Mouse (Mus musculus): ENCODE measurements around the gene Tbc1d22b.
"Not testable (repeated sequence)": the region's sequence is repeated elsewhere in the genome, so short reads cannot be mapped to it uniquely, and the experiment has no call there.

The Tbc1d22b gene

GRCm38 (mm10) chr17:29613453-29613852 lies 63.9 kb downstream of the Tbc1d22b start:
- not testable (repeated sequence) for H3K36me3 ChIP-seq (ENCODE audit: insufficient read depth, low read length); H3K9me3 ChIP-seq (ENCODE audit: low read length); H3K27me3 ChIP-seq (ENCODE audit: insufficient read depth, low read length); H3K4me3 ChIP-seq (replicated peaks; ENCODE audit: low read length)
- TF ChIP-seq CTCF (conservative IDR thresholded peaks at IDR 0.05; ENCODE audit: low read length) = peak; percentile 22
- peaks cover 51% of the 10 kb centered on the region for H3K4me1 ChIP-seq (replicated peaks; ENCODE audit: low read depth, low read length)

DNA sequence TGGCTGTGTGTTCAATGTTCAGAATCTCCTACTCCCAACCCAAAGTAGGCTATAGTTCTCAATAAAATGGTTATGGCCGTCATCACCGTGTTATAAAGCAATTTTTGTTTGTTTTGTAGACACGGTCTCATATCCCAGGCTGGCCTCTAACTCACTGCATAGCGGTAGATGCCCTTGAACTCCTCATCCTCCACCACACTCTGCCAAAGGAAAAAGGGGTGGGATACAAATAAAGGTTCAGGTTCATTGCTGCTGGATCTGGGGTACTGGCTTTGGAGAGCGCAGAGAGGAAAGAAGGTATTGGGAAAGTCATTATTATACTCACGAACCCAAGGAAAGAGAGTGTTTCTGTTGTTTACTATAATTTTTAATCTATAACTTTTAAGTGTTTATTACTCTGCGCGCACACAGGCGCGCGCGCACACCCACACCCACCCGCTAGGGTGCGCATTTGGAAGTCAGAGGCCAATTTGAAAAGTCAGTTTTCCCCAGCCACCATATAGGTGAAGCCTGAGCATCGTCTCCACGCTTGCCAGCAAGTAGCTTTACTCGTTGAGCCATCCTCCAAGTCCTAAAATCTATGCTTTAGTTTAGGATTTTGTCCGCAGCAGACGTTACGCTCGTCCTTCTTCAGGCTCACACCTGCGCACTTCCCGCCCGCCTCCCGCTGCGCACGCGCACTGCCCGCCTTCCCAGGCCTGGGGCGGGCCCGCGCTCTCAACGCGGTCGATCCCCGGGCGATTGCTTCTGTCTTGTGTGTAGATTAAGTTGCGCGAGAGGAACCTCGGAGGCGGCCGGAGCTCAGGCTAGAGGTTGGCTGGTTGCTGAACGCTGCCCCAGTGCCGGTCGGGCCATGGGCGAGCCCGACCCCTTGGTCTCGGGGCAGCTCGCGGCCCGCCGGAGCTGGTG lies 64.8 kb downstream of the Tbc1d22b start, which contains the start of the genes Rnf8 and Gm28043:
Gene Rnf8, plus strand, starts transcription at position 676 of the 909 bp plus-strand sequence.
Gene Gm28043, plus strand, starts transcription at position 762 of the 909 bp plus-strand sequence.
- TF ChIP-seq CTCF (conservative IDR thresholded peaks at IDR 0.05; ENCODE audit: low read length) (peak; percentile 46), NANOG (IDR thresholded peaks at IDR 0.05; ENCODE audit: borderline replicate concordance, low read length) (no peak)
- Histone ChIP-seq H3K4me1 (replicated peaks; ENCODE audit: low read depth, low read length) (peaks cover 52% of the 10 kb centered on the region), H3K9me3 (ENCODE audit: low read length) (no peaks in the 10 kb centered on the region), H3K4me3 (replicated peaks; ENCODE audit: low read length) (peak within 1 kb of the TSS; percentile 90), H3K27me3 (ENCODE audit: insufficient read depth, low read length) (no peaks in the 10 kb centered on the region), H3K36me3 (ENCODE audit: insufficient read depth, low read length) (peaks cover 19% of the 10 kb centered on the region)

DNA sequence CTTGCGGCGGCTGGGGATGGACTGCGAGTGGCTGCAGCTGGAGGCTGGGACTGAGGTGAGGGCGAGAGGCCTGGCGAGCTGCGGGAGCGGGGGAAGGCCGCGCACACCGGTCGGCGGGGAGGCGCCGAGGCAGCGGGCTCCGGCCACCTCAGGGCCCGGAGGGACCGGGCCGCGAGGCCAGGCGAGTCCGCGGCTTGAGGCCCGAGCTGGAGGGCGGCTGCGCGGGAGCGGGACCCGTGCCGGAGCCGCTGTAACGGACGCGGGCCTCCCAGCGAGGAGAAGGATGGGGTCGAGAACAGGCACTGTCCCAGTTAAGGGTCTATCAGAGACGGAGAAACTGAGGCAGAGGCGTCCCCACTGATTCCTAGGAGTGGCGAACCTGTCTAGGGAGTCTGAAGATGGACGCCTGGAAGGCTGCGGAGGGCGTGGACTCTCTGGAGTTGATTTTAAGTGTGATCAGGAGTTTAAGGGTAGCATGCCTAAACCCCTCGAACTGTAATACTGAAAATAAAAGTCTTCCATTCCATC lies 65.5 kb downstream of the Tbc1d22b start:
- Histone ChIP-seq H3K4me1 (replicated peaks; ENCODE audit: low read depth, low read length) (peaks cover 52% of the 10 kb centered on the region), H3K4me3 (replicated peaks; ENCODE audit: low read length) (peak overlapping the region; percentile 90), H3K9me3 (ENCODE audit: low read length) (no peaks in the 10 kb centered on the region), H3K27me3 (ENCODE audit: insufficient read depth, low read length) (no peaks in the 10 kb centered on the region), H3K36me3 (ENCODE audit: insufficient read depth, low read length) (peaks cover 26% of the 10 kb centered on the region)
- TF ChIP-seq POU5F1 (IDR thresholded peaks at IDR 0.05; ENCODE audit: borderline replicate concordance, low read length) (no peak), NANOG (IDR thresholded peaks at IDR 0.05; ENCODE audit: borderline replicate concordance, low read length) (no peak), CTCF (conservative IDR thresholded peaks at IDR 0.05; ENCODE audit: low read length) (no peak)

- H3K36me3 ChIP-seq (ENCODE audit: insufficient read depth, low read length) = peaks cover 27% of the 10 kb centered on the region
- H3K9me3 ChIP-seq (ENCODE audit: low read length) = no peaks in the 10 kb centered on the region
- TF ChIP-seq NANOG (IDR thresholded peaks at IDR 0.05; ENCODE audit: borderline replicate concordance, low read length) = no peak
- no peak for TF ChIP-seq POU5F1 (IDR thresholded peaks at IDR 0.05; ENCODE audit: borderline replicate concordance, low read length)
- no peak for TF ChIP-seq CTCF (conservative IDR thresholded peaks at IDR 0.05; ENCODE audit: low read length)
- H3K4me3 ChIP-seq (replicated peaks; ENCODE audit: low read length) = peak overlapping the region; percentile 90
- no peaks in the 10 kb centered on the region for H3K27me3 ChIP-seq (ENCODE audit: insufficient read depth, low read length)
- H3K4me1 ChIP-seq (replicated peaks; ENCODE audit: low read depth, low read length) = peaks cover 52% of the 10 kb centered on the region
Observed at GRCm38 (mm10) chr17:29615616-29616015, 66.0 kb downstream of the Tbc1d22b start.

- peaks cover 57% of the 10 kb centered on the region for H3K36me3 ChIP-seq (ENCODE audit: insufficient read depth, low read length)
- no peak overlapping the region for H3K4me3 ChIP-seq (replicated peaks; ENCODE audit: low read length)
- no peak for TF ChIP-seq CTCF (conservative IDR thresholded peaks at IDR 0.05; ENCODE audit: low read length)
- no peak for TF ChIP-seq NANOG (IDR thresholded peaks at IDR 0.05; ENCODE audit: borderline replicate concordance, low read length)
- TF ChIP-seq POU5F1 (IDR thresholded peaks at IDR 0.05; ENCODE audit: borderline replicate concordance, low read length) = no peak
- H3K27me3 ChIP-seq (ENCODE audit: insufficient read depth, low read length) = no peaks in the 10 kb centered on the region
- peaks cover 32% of the 10 kb centered on the region for H3K4me1 ChIP-seq (replicated peaks; ENCODE audit: low read depth, low read length)
- no peaks in the 10 kb centered on the region for H3K9me3 ChIP-seq (ENCODE audit: low read length)
Observed at GRCm38 (mm10) chr17:29619231-29619630, 69.6 kb downstream of the Tbc1d22b start.

DNA sequence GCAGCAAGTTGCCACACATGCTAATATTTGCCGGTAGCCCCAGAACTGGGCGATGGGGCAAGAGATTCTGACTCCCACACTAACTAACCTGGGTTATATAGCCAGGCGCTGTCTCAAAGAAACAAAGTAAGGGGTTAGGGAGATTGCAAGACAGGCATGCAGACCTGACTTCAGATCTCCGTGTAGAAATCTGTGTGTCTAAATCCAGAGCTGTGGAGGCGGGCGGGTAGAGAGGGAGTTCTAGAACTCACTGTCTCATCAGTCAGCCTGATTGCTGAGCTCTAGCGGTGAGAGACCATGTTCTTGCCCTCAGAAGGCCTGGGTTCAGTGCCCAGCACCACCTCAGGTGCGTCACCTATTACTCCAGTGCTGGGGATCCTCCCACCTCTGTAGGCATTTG lies 73.9 kb downstream of the Tbc1d22b start:
- H3K4me3 ChIP-seq (replicated peaks; ENCODE audit: low read length) = no peak overlapping the region
- no peaks in the 10 kb centered on the region for H3K27me3 ChIP-seq (ENCODE audit: insufficient read depth, low read length)
- H3K36me3 ChIP-seq (ENCODE audit: insufficient read depth, low read length) = peaks cover 88% of the 10 kb centered on the region
- H3K4me1 ChIP-seq (replicated peaks; ENCODE audit: low read depth, low read length) = peaks cover 39% of the 10 kb centered on the region
- H3K9me3 ChIP-seq (ENCODE audit: low read length) = no peaks in the 10 kb centered on the region
- TF ChIP-seq POU5F1 (IDR thresholded peaks at IDR 0.05; ENCODE audit: borderline replicate concordance, low read length) = no peak
- no peak for TF ChIP-seq NANOG (IDR thresholded peaks at IDR 0.05; ENCODE audit: borderline replicate concordance, low read length)
- no peak for TF ChIP-seq CTCF (conservative IDR thresholded peaks at IDR 0.05; ENCODE audit: low read length)

DNA sequence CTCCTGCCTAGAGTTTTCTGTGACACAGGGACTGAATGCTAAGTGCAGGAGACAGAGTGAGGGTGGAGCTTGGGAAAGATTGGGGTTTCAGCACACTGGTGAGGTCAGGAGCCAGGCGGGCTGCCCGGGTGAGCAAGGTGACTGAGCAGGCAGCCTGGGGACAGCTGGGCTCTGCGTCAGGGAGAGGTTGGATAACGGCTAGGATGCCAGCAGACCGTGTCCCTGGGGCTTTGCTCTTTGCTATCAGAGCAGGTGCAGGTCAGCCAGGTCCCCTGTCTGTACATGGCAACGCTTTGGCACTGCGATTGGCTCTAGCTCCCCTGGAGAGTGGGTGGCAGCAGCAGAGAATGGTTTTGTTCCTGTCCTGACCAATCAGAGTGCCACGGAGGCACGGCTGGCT lies 77.7 kb downstream of the Tbc1d22b start:
- Histone ChIP-seq H3K4me1 (replicated peaks; ENCODE audit: low read depth, low read length) (peaks cover 75% of the 10 kb centered on the region), H3K36me3 (ENCODE audit: insufficient read depth, low read length) (peaks cover 89% of the 10 kb centered on the region), H3K27me3 (ENCODE audit: insufficient read depth, low read length) (no peaks in the 10 kb centered on the region), H3K4me3 (replicated peaks; ENCODE audit: low read length) (0 out of 2 replicates have a peak overlapping the region, but pooled peaks have one; percentile 17), H3K9me3 (ENCODE audit: low read length) (no peaks in the 10 kb centered on the region)
- TF ChIP-seq NANOG (IDR thresholded peaks at IDR 0.05; ENCODE audit: borderline replicate concordance, low read length) (no peak), CTCF (conservative IDR thresholded peaks at IDR 0.05; ENCODE audit: low read length) (no peak), POU5F1 (IDR thresholded peaks at IDR 0.05; ENCODE audit: borderline replicate concordance, low read length) (no peak)

GRCm38 (mm10) chr17:29628946-29629345 lies 79.4 kb downstream of the Tbc1d22b start:
- TF ChIP-seq CTCF (conservative IDR thresholded peaks at IDR 0.05; ENCODE audit: low read length) = no peak
- TF ChIP-seq NANOG (IDR thresholded peaks at IDR 0.05; ENCODE audit: borderline replicate concordance, low read length) = no peak
- no peak for TF ChIP-seq POU5F1 (IDR thresholded peaks at IDR 0.05; ENCODE audit: borderline replicate concordance, low read length)

More at GRCm38 (mm10) chr17:29628946-29629345, 79.4 kb downstream of the Tbc1d22b start:
- Histone ChIP-seq H3K36me3 (ENCODE audit: insufficient read depth, low read length) (peaks cover 79% of the 10 kb centered on the region), H3K4me1 (replicated peaks; ENCODE audit: low read depth, low read length) (peaks cover 92% of the 10 kb centered on the region), H3K9me3 (ENCODE audit: low read length) (no peaks in the 10 kb centered on the region), H3K4me3 (replicated peaks; ENCODE audit: low read length) (no peak overlapping the region), H3K27me3 (ENCODE audit: insufficient read depth, low read length) (no peaks in the 10 kb centered on the region)

Data from E14TG2a.4 (cell line).